Mouse (Mus musculus): ENCODE results near the gene Slitrk6. TPM values are rescaled to one million over a fixed set of nuclear protein-coding genes. Genes with fewer than 3 reads are reported as not detected.

Gene Slitrk6
- polyA plus RNA-seq, 1 experiment from 2014 or later: 2.0 TPM

DNA sequence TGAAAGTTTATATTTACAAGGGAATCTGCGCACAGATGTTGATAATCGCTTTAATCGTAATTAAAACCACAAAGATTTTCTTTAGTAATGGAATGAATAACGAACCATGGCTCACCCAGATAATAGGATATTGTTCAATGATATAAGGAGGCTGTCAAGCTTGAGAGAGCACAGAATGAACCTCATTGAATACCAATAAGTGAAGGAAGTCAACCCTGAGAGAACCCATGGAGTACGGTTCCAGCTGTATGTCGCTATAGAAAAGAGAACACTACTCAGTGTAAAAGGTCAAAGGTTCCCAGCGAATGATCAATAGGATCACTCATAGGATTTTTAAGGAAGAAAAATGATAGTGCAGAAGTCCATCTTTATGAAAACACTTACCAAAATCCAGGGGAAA lies 15.1 kb downstream of the Slitrk6 start:
- no peaks in the 10 kb centered on the region for H3K4me1 ChIP-seq (ENCODE audit: insufficient read depth, low read depth, low read length)
- no peaks in the 10 kb centered on the region for H3K36me3 ChIP-seq (ENCODE audit: insufficient read depth, low read length)
- WGBS: 86% methylated on average over 7 of the region's 7 CpGs
- no peak overlapping the region for H3K9ac ChIP-seq (replicated peaks; ENCODE audit: low read depth)
- no peaks in the 10 kb centered on the region for H3K27me3 ChIP-seq (replicated peaks; ENCODE audit: insufficient read depth, low read length)
- no peak overlapping the region for H3K4me2 ChIP-seq (replicated peaks; ENCODE audit: low read depth, low read length)
- no peaks in the 10 kb centered on the region for H3K9me3 ChIP-seq (ENCODE audit: low read length)
- H3K27ac ChIP-seq (ENCODE audit: low read length): no peak overlapping the region
- ATAC-seq: no peak
- H3K4me3 ChIP-seq (ENCODE audit: low read depth, low read length): no peak overlapping the region
- DNase-seq (ENCODE audit: low spot score): no peak
- TF ChIP-seq EP300 (IDR thresholded peaks at IDR 0.05) (no peak), CTCF (IDR thresholded peaks at IDR 0.05) (no peak)

DNA sequence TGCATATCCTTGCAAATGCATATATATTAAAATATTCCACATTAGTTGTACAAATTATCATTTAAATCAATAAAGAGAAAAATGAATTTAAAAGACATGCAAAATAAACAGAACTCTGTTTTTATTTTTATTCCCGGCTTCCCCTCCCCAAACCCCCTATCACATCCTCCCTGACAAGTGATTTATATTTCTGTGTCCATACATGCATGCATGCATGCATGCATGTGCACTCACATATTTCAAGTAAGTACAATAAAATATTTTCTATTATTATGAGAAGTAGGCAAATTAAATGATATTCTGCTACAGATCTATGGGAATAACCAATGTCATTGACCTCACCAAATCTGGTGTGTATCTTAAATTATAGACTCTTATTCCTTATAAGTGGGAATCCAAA lies 15.6 kb downstream of the Slitrk6 start:
- Histone ChIP-seq H3K9ac (replicated peaks; ENCODE audit: low read depth) (no peak overlapping the region), H3K4me2 (replicated peaks; ENCODE audit: low read depth, low read length) (no peak overlapping the region), H3K27ac (ENCODE audit: low read length) (no peak overlapping the region), H3K36me3 (ENCODE audit: insufficient read depth, low read length) (no peaks in the 10 kb centered on the region), H3K27me3 (replicated peaks; ENCODE audit: insufficient read depth, low read length) (no peaks in the 10 kb centered on the region), H3K4me1 (ENCODE audit: insufficient read depth, low read depth, low read length) (no peaks in the 10 kb centered on the region), H3K4me3 (ENCODE audit: low read depth, low read length) (no peak overlapping the region), H3K9me3 (ENCODE audit: low read length) (no peaks in the 10 kb centered on the region)
- no peak for TF ChIP-seq CTCF (IDR thresholded peaks at IDR 0.05)
- no peak for TF ChIP-seq EP300 (IDR thresholded peaks at IDR 0.05)
- WGBS: 89% methylated on average over 1 of the region's 1 CpGs
- ATAC-seq: no peak
- DNase-seq (ENCODE audit: low spot score): no peak

DNA sequence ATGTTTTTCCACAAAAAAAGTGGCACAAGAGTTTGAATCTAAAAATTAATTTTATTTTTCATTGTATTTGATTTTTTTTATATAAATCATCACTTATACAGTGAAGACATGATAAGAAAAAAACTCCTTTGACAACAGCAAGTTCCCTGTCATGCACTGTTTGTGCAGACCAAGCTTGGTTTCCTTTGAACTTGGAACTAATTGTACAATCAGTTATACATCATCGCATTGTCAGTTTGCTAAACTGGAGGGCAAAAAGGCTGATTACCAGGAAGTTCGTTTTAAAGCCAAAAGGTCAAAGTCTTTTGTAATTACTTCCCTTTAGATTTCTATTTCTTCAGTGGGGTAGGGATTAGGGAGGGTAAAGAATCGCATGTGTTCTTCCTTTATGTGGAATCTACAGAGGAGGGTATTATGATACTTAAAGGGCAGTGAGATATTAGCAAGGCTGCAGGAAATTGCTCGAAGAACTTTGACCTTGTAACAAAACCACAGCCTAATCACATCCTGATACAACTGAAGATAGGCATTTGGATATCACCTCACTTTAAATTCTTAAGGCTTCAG lies 26.5 kb downstream of the Slitrk6 start:
- no peaks in the 10 kb centered on the region for H3K27me3 ChIP-seq (replicated peaks; ENCODE audit: insufficient read depth, low read length)
- H3K27ac ChIP-seq (ENCODE audit: low read length): no peak overlapping the region
- 46% methylated on average over 4 of the region's 4 CpGs for WGBS
- TF ChIP-seq EP300 (IDR thresholded peaks at IDR 0.05) (no peak), CTCF (IDR thresholded peaks at IDR 0.05) (no peak)
- DNase-seq (ENCODE audit: low spot score) (no peak), ATAC-seq (no peak)
- no peaks in the 10 kb centered on the region for H3K9me3 ChIP-seq (ENCODE audit: low read length)
- H3K36me3 ChIP-seq (ENCODE audit: insufficient read depth, low read length): no peaks in the 10 kb centered on the region
- H3K4me3 ChIP-seq (ENCODE audit: low read depth, low read length): no peak overlapping the region
- H3K9ac ChIP-seq (replicated peaks; ENCODE audit: low read depth): no peak overlapping the region
- no peaks in the 10 kb centered on the region for H3K4me1 ChIP-seq (ENCODE audit: insufficient read depth, low read depth, low read length)
- no peak overlapping the region for H3K4me2 ChIP-seq (replicated peaks; ENCODE audit: low read depth, low read length)

DNA sequence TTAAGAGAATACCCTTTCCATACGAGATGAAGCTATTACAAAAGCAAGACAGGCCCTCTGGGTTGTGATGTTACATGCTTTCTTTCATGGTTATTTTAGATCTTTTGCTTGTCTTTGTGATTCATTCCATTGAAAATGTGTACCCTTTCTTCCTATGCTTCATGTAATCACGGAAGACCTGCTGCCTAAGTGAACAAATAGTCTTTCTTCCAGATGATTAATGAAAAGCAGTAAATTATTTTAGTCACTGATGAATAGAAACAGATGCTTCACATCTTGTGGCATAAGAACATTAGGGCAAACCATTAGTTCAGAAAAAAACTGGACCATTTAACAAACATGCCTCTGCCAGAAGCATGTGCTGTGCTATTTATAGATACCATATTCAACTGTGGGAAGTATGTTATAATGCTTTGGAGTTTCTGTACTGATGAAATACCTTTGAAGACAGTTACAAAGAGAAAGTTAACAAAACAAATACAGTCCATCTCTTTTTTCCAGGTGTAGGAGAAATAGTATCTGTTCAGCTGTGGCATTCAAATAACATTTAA lies 30.8 kb downstream of the Slitrk6 start:
- Histone ChIP-seq H3K4me1 (ENCODE audit: insufficient read depth, low read depth, low read length) (no peaks in the 10 kb centered on the region), H3K9me3 (ENCODE audit: low read length) (no peaks in the 10 kb centered on the region), H3K4me2 (replicated peaks; ENCODE audit: low read depth, low read length) (no peak overlapping the region), H3K27me3 (replicated peaks; ENCODE audit: insufficient read depth, low read length) (no peaks in the 10 kb centered on the region), H3K27ac (ENCODE audit: low read length) (no peak overlapping the region), H3K36me3 (ENCODE audit: insufficient read depth, low read length) (no peaks in the 10 kb centered on the region), H3K9ac (replicated peaks; ENCODE audit: low read depth) (no peak overlapping the region), H3K4me3 (ENCODE audit: low read depth, low read length) (no peak overlapping the region)
- TF ChIP-seq CTCF (IDR thresholded peaks at IDR 0.05) (no peak), EP300 (IDR thresholded peaks at IDR 0.05) (no peak)
- 41% methylated on average over 2 of the region's 2 CpGs for WGBS
- ATAC-seq (no peak), DNase-seq (ENCODE audit: low spot score) (peak; percentile 11)

Measured in lung, postnatal 0 days (tissue).